Mouse (Mus musculus) limb, embryonic 14.5 days (tissue): ENCODE measurements around the gene Ubr2. TPM values are rescaled to one million over a fixed set of nuclear protein-coding genes. Genes with fewer than 3 reads are reported as not detected.

Experiments used
- ATAC-seq: fragments of 200-750 bp; cut with Nextera tagmentation; 2 replicates; pipeline ENCODE4 v1.8.0; 2017; ENCODE audit warnings: low read depth, moderate number of reproducible peaks, moderate TSS enrichment; ENCODE audit not compliant: low FRiP score
- DNase-seq: peaks from one replicate; pipeline ENCODE4 v3.0.0-alpha.2; 2015; ENCODE audit warnings: low spot score
- H3K27ac ChIP-seq: fragments of 300-500 bp; sonication (generic); replicated peaks from 2 replicates; pipeline ENCODE4 v1.5.1; 2014; ENCODE audit warnings: low read depth, mild to moderate bottlenecking, low read length, moderate library complexity, mixed read lengths
- H3K27me3 ChIP-seq: fragments of 300-500 bp; sonication (generic); 2 replicates; pipeline ENCODE4 v1.6.1; 2014; ENCODE audit warnings: low read length, mixed read lengths; ENCODE audit not compliant: control insufficient read depth, insufficient read depth
- H3K36me3 ChIP-seq: fragments of 300-500 bp; sonication (generic); 2 replicates; pipeline ENCODE4 v1.6.1; 2014; ENCODE audit warnings: mild to moderate bottlenecking, low read length, moderate library complexity, mixed read lengths; ENCODE audit not compliant: control insufficient read depth, insufficient read depth
- H3K4me1 ChIP-seq: fragments of 300-500 bp; sonication (generic); 2 replicates; pipeline ENCODE4 v1.6.1; 2014; ENCODE audit warnings: antibody characterized with exemption, low read length, mixed read lengths; ENCODE audit not compliant: control insufficient read depth, insufficient read depth
- H3K4me2 ChIP-seq: fragments of 300-500 bp; sonication (generic); replicated peaks from 2 replicates; pipeline ENCODE4 v1.6.1; 2014; ENCODE audit warnings: low read depth, mild to moderate bottlenecking, low read length, moderate library complexity; ENCODE audit not compliant: severe bottlenecking
- H3K4me3 ChIP-seq: fragments of 300-500 bp; sonication (generic); replicated peaks from 2 replicates; pipeline ENCODE4 v1.5.1; 2014; ENCODE audit warnings: low read length
- H3K9ac ChIP-seq: fragments of 300-500 bp; sonication (generic); 2 replicates; pipeline ENCODE4 v1.6.1; 2014; ENCODE audit warnings: mild to moderate bottlenecking, low read depth, low read length, moderate library complexity; ENCODE audit not compliant: severe bottlenecking
- H3K9me3 ChIP-seq: fragments of 300-500 bp; sonication (generic); 2 replicates; pipeline ENCODE4 v1.6.1; 2016; ENCODE audit warnings: low read length; ENCODE audit not compliant: control insufficient read depth
- POLR2A ChIP-seq: fragments of 200-500 bp; IDR thresholded peaks from 2 replicates; pipeline ENCODE4 v1.8.0; 2012; ENCODE audit warnings: inconsistent platforms, mild to moderate bottlenecking, moderate library complexity, borderline replicate concordance; ENCODE audit not compliant: insufficient read depth, insufficient read length; ENCODE audit errors: extremely low read depth
- WGBS: fragments of 180-500 bp; shearing (Covaris S2); extraction: QIAGEN DNeasy Blood & Tissue Kit; methylation state at CpG from one replicate; pipeline ENCODE4 v1.1.7; 2014; 5-methylcytosine and 5-hydroxymethylcytosine counted together
- polyA plus RNA-seq, 2 experiments: library from polyadenylated mRNA; depleted of rRNA in 1 of 2; stranded (reverse) in 1 of 2; unstranded in 1 of 2; fragments of >200 nt; fragmentation: Nextera tagmentation in 1 of 2; extraction: Ambion mirVana in 1 of 2; gene quantifications; 2 replicates each; pipeline versions ENCODE4 v1.2.1 to v1.2.3; 2012 to 2014

Ubr2 gene
- polyA plus RNA-seq, 2 experiments, result 23.3 to 35.7 TPM

DNA sequence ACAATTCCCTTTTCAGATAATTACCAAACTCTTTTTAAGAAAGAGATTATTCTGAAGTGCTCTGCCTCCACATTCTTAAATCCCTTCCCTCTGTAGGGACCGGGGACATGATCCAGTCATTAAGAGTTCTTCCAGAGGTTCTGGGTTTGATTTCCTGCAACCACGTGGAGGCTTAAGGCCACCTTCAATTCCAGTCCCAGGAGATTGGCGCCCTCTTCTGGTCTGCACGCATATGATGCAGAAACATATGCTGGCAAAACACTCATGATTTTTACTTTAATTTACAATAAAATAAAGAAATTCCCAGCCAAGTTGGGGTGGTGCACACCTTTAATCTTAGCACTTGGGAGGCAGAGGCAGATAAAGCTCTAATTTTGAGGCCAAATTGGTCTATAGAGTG is 23.3 kb upstream of the Ubr2 start:
- Histone ChIP-seq H3K27ac (no peak overlapping the region), H3K4me1 (no peaks in the 10 kb centered on the region), H3K4me3 (no peak overlapping the region), H3K9me3 (no peaks in the 10 kb centered on the region), H3K4me2 (no peak overlapping the region), H3K27me3 (no peaks in the 10 kb centered on the region), H3K9ac (no peak overlapping the region), H3K36me3 (no peaks in the 10 kb centered on the region)
- no peak for TF ChIP-seq POLR2A
- DNase-seq (no peak), ATAC-seq (no peak)
- WGBS, result under 1% methylated on average over 4 of the region's 4 CpGs

DNA sequence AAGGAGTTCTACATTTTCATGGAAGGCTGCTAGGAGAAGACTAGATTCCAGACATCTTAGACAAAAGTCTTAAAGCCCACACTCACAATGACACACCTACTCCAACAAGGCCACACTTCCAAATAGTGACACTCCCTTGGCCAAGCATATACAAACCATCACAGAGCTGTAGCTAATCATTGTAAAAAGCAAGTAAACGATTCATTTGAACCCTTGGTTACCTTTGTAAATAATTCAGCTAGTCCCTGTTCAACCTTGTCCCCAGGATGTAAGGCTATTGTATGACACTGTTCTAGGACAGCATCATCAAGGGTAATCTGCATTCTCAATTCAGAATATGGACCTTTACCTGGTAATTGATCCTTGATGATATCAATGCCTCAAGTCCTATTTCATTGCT is 14.4 kb upstream of the Ubr2 start:
- H3K27ac ChIP-seq, result no peak overlapping the region
- TF ChIP-seq POLR2A, result no peak
- H3K9ac ChIP-seq, result no peak overlapping the region
- H3K9me3 ChIP-seq, result no peaks in the 10 kb centered on the region
- ATAC-seq (no peak), DNase-seq (no peak)
- 57% methylated on average over 1 of the region's 1 CpGs for WGBS
- H3K4me2 ChIP-seq, result no peak overlapping the region
- no peaks in the 10 kb centered on the region for H3K27me3 ChIP-seq
- no peaks in the 10 kb centered on the region for H3K36me3 ChIP-seq
- no peak overlapping the region for H3K4me3 ChIP-seq
- no peaks in the 10 kb centered on the region for H3K4me1 ChIP-seq

GRCm38 (mm10) chr17:47023369-47023768 is 13.0 kb upstream of the Ubr2 start:
- Histone ChIP-seq H3K36me3 (no peaks in the 10 kb centered on the region), H3K4me3 (no peak overlapping the region), H3K9ac (no peak overlapping the region), H3K27ac (no peak overlapping the region), H3K4me1 (no peaks in the 10 kb centered on the region), H3K27me3 (no peaks in the 10 kb centered on the region), H3K9me3 (no peaks in the 10 kb centered on the region), H3K4me2 (no peak overlapping the region)
- DNase-seq (no peak), ATAC-seq (no peak)
- no peak for TF ChIP-seq POLR2A
- WGBS, result 77% methylated on average over 1 of the region's 1 CpGs

GRCm38 (mm10) chr17:47012896-47013295 is 2.5 kb upstream of the Ubr2 start:
- Histone ChIP-seq H3K27ac (no peak overlapping the region), H3K27me3 (no peaks in the 10 kb centered on the region), H3K9ac (no peak overlapping the region), H3K4me2 (no peak overlapping the region), H3K9me3 (no peaks in the 10 kb centered on the region), H3K36me3 (no peaks in the 10 kb centered on the region), H3K4me1 (peaks cover 10% of the 10 kb centered on the region), H3K4me3 (no peak overlapping the region)
- DNase-seq (no peak), ATAC-seq (no peak)
- WGBS, result 39% methylated on average over 11 of the region's 11 CpGs
- no peak for TF ChIP-seq POLR2A

- H3K4me2 ChIP-seq, result no peak overlapping the region
- no peak overlapping the region for H3K4me3 ChIP-seq
- no peaks in the 10 kb centered on the region for H3K9me3 ChIP-seq
- no peak overlapping the region for H3K9ac ChIP-seq
- DNase-seq, result no peak
- no peak for TF ChIP-seq POLR2A
- peaks cover 10% of the 10 kb centered on the region for H3K4me1 ChIP-seq
- WGBS, result 88% methylated on average over 1 of the region's 1 CpGs
- H3K36me3 ChIP-seq, result peaks cover 6% of the 10 kb centered on the region
- no peak for ATAC-seq
- no peak overlapping the region for H3K27ac ChIP-seq
- no peaks in the 10 kb centered on the region for H3K27me3 ChIP-seq
Observed at GRCm38 (mm10) chr17:47011661-47012043, 1.3 kb upstream of the Ubr2 start.
